Mouse (Mus musculus): ENCODE measurements around the gene Epb41l3. TPM values are rescaled to one million over a fixed set of nuclear protein-coding genes. Genes with fewer than 3 reads are reported as not detected.

Epb41l3 gene
- polyA plus RNA-seq, 1 experiment from 2014 or later: 122 TPM

GRCm38 (mm10) chr17:69267526-69267925 is 192.0 kb downstream of the Epb41l3 start:
- no peaks in the 10 kb centered on the region for H3K27me3 ChIP-seq (ENCODE audit: control insufficient read depth, insufficient read depth, low read length)
- WGBS: 28% methylated on average over 6 of the region's 6 CpGs
- H3K4me1 ChIP-seq (ENCODE audit: control insufficient read depth in 2 of 2, insufficient read depth in 2 of 2, low read length in 2 of 2): peaks cover 17 to 37% of the 10 kb centered on the region in 2 experiments
- H3K9ac ChIP-seq (ENCODE audit: low read length): no peak overlapping the region
- H3K4me3 ChIP-seq (ENCODE audit: control insufficient read depth in 1 of 2, insufficient read depth in 1 of 2, low read depth in 1 of 2, low read length in 2 of 2): no peak overlapping the region
- no peak overlapping the region for H3K4me2 ChIP-seq (ENCODE audit: low read length)
- peaks cover 32% of the 10 kb centered on the region for H3K36me3 ChIP-seq (ENCODE audit: control insufficient read depth, insufficient read depth, low read length)
- no peaks in the 10 kb centered on the region for H3K9me3 ChIP-seq (ENCODE audit: control insufficient read depth, low read length)
- H3K27ac ChIP-seq (replicated peaks in 1 of 2; ENCODE audit: control insufficient read depth in 1 of 2, insufficient read depth in 1 of 2, low read depth in 2 of 2, low read length in 2 of 2): peak overlapping the region; percentile 13 to 66; a peak in 3 of 4 replicates
- no peak for ATAC-seq (ENCODE audit: insufficient number of reproducible peaks, insufficient read depth, low FRiP score, low read depth)

GRCm38 (mm10) chr17:69277362-69277761 is 201.9 kb downstream of the Epb41l3 start:
- Histone ChIP-seq H3K27ac (replicated peaks in 1 of 2; ENCODE audit: control insufficient read depth in 1 of 2, insufficient read depth in 1 of 2, low read depth in 2 of 2, low read length in 2 of 2) (no peak overlapping the region; a peak in 1 of 4 replicates), H3K27me3 (ENCODE audit: control insufficient read depth, insufficient read depth, low read length) (no peaks in the 10 kb centered on the region)
- ATAC-seq (ENCODE audit: insufficient number of reproducible peaks, insufficient read depth, low FRiP score, low read depth): no peak; the same call in 1 of the 2 replicates

GRCm38 (mm10) chr17:69284511-69284910 is 209.0 kb downstream of the Epb41l3 start:
- H3K27me3 ChIP-seq (ENCODE audit: control insufficient read depth, insufficient read depth, low read length): no peaks in the 10 kb centered on the region
- ATAC-seq (ENCODE audit: insufficient number of reproducible peaks, insufficient read depth, low FRiP score, low read depth): no peak
- peaks cover 83% of the 10 kb centered on the region for H3K36me3 ChIP-seq (ENCODE audit: control insufficient read depth, insufficient read depth, low read length)
- WGBS: 92% methylated on average over 13 of the region's 13 CpGs
- no peak overlapping the region for H3K4me2 ChIP-seq (ENCODE audit: low read length)
- no peak overlapping the region for H3K9ac ChIP-seq (ENCODE audit: low read length)
- H3K27ac ChIP-seq (replicated peaks in 1 of 2; ENCODE audit: control insufficient read depth in 1 of 2, insufficient read depth in 1 of 2, low read depth in 2 of 2, low read length in 2 of 2): no peak overlapping the region
- no peaks in the 10 kb centered on the region for H3K9me3 ChIP-seq (ENCODE audit: control insufficient read depth, low read length)
- no peaks in the 10 kb centered on the region for H3K4me1 ChIP-seq (ENCODE audit: control insufficient read depth in 2 of 2, insufficient read depth in 2 of 2, low read length in 2 of 2)
- no peak overlapping the region for H3K4me3 ChIP-seq (ENCODE audit: control insufficient read depth in 1 of 2, insufficient read depth in 1 of 2, low read depth in 1 of 2, low read length in 2 of 2)

More at GRCm38 (mm10) chr17:69277362-69277761, 201.9 kb downstream of the Epb41l3 start:
- Histone ChIP-seq H3K9me3 (ENCODE audit: control insufficient read depth, low read length) (no peaks in the 10 kb centered on the region), H3K36me3 (ENCODE audit: control insufficient read depth, insufficient read depth, low read length) (peaks cover 75% of the 10 kb centered on the region), H3K4me1 (ENCODE audit: control insufficient read depth in 2 of 2, insufficient read depth in 2 of 2, low read length in 2 of 2) (0 out of 4 replicates have a peak, but pooled peaks cover 0 to 2% of the 10 kb centered on the region in 2 experiments), H3K4me3 (ENCODE audit: control insufficient read depth in 1 of 2, insufficient read depth in 1 of 2, low read depth in 1 of 2, low read length in 2 of 2) (no peak overlapping the region), H3K9ac (ENCODE audit: low read length) (no peak overlapping the region), H3K4me2 (ENCODE audit: low read length) (no peak overlapping the region)
- 54% methylated on average over 5 of the region's 5 CpGs for WGBS

DNA sequence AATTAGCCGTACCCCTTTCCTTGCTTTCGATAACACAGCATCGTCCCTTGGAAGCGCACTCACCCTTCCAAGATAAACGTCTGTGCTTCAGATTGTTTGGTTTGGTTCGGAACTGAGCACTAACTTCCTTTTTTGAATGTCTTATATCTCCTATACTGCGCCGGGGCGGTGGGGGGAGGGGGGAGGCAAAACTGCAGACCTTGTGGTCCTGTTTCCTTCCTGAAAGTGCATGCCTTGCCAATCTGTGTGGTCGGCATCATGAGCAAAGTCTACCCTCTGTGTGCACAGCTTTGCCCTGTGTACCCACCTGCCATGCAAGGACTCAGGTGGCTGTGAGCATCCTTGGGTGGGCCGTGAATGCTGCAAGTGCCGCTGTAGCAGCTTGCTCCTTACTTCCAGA is 212.6 kb downstream of the Epb41l3 start:
- no peak for ATAC-seq (ENCODE audit: insufficient number of reproducible peaks, insufficient read depth, low FRiP score, low read depth)
- H3K4me3 ChIP-seq (ENCODE audit: control insufficient read depth in 1 of 2, insufficient read depth in 1 of 2, low read depth in 1 of 2, low read length in 2 of 2): no peak overlapping the region
- no peaks in the 10 kb centered on the region for H3K27me3 ChIP-seq (ENCODE audit: control insufficient read depth, insufficient read depth, low read length)
- 83% methylated on average over 12 of the region's 12 CpGs for WGBS
- H3K27ac ChIP-seq (replicated peaks in 1 of 2; ENCODE audit: control insufficient read depth in 1 of 2, insufficient read depth in 1 of 2, low read depth in 2 of 2, low read length in 2 of 2): no peak overlapping the region
- no peaks in the 10 kb centered on the region for H3K9me3 ChIP-seq (ENCODE audit: control insufficient read depth, low read length)
- H3K4me1 ChIP-seq (ENCODE audit: control insufficient read depth in 2 of 2, insufficient read depth in 2 of 2, low read length in 2 of 2): no peaks in the 10 kb centered on the region
- no peak overlapping the region for H3K9ac ChIP-seq (ENCODE audit: low read length)
- H3K36me3 ChIP-seq (ENCODE audit: control insufficient read depth, insufficient read depth, low read length): peaks cover 60% of the 10 kb centered on the region
- no peak overlapping the region for H3K4me2 ChIP-seq (ENCODE audit: low read length)

DNA sequence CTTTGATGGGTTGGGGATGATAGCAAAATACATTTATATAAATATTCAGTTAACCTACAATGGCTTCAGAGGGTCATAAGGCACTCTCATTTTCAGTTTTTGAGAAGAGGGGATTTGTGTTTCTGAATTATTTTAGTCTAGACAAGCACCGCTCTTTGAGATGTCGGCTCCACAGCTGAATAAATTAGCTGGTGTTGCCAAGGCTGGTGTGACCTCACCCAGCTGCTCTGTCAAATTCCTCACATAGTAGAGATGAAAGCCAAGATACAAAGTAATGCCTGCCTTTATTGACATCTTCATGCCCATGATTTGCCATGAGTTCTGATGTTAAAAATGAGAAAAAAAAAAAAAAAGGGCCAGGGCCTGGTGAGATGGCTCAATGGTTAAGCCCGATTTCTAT is 214.8 kb downstream of the Epb41l3 start:
- ATAC-seq (ENCODE audit: insufficient number of reproducible peaks, insufficient read depth, low FRiP score, low read depth): no peak
- no peak overlapping the region for H3K27ac ChIP-seq (replicated peaks in 1 of 2; ENCODE audit: control insufficient read depth in 1 of 2, insufficient read depth in 1 of 2, low read depth in 2 of 2, low read length in 2 of 2)
- WGBS: 88% methylated on average over 3 of the region's 3 CpGs
- H3K4me3 ChIP-seq (ENCODE audit: control insufficient read depth in 1 of 2, insufficient read depth in 1 of 2, low read depth in 1 of 2, low read length in 2 of 2): no peak overlapping the region
- no peaks in the 10 kb centered on the region for H3K9me3 ChIP-seq (ENCODE audit: control insufficient read depth, low read length)
- no peak overlapping the region for H3K4me2 ChIP-seq (ENCODE audit: low read length)
- no peaks in the 10 kb centered on the region for H3K27me3 ChIP-seq (ENCODE audit: control insufficient read depth, insufficient read depth, low read length)
- H3K36me3 ChIP-seq (ENCODE audit: control insufficient read depth, insufficient read depth, low read length): peaks cover 47% of the 10 kb centered on the region
- H3K4me1 ChIP-seq (ENCODE audit: control insufficient read depth in 2 of 2, insufficient read depth in 2 of 2, low read length in 2 of 2): no peaks in the 10 kb centered on the region
- no peak overlapping the region for H3K9ac ChIP-seq (ENCODE audit: low read length)

DNA sequence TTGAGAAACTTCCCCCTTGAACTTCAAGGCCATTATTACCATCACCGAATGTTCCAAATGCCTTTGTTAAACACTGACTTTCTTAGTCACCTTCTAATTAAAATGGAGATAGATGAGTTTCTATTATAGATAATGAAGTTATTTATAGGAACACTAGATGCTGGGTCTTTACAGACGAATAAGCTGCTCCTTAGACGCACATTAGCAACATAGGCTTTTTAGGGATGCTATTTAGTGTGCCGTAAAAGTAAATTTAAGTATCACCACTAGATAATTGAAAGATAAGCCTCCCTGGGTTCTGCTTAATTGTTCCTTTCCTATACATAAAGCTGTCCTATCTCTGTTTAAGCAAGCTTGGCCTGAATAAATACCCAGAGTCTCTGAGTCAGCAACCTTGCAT is 226.1 kb downstream of the Epb41l3 start:
- Histone ChIP-seq H3K4me3 (ENCODE audit: control insufficient read depth in 1 of 2, insufficient read depth in 1 of 2, low read depth in 1 of 2, low read length in 2 of 2) (no peak overlapping the region), H3K27ac (replicated peaks in 1 of 2; ENCODE audit: control insufficient read depth in 1 of 2, insufficient read depth in 1 of 2, low read depth in 2 of 2, low read length in 2 of 2) (no peak overlapping the region), H3K4me2 (ENCODE audit: low read length) (no peak overlapping the region), H3K9ac (ENCODE audit: low read length) (no peak overlapping the region), H3K9me3 (ENCODE audit: control insufficient read depth, low read length) (no peaks in the 10 kb centered on the region), H3K4me1 (ENCODE audit: control insufficient read depth in 2 of 2, insufficient read depth in 2 of 2, low read length in 2 of 2) (peaks cover 5 to 7% of the 10 kb centered on the region in 2 experiments; a peak in 3 of 4 replicates), H3K36me3 (ENCODE audit: control insufficient read depth, insufficient read depth, low read length) (no peaks in the 10 kb centered on the region), H3K27me3 (ENCODE audit: control insufficient read depth, insufficient read depth, low read length) (no peaks in the 10 kb centered on the region)
- ATAC-seq (ENCODE audit: insufficient number of reproducible peaks, insufficient read depth, low FRiP score, low read depth): no peak
- 66% methylated on average over 4 of the region's 4 CpGs for WGBS

DNA sequence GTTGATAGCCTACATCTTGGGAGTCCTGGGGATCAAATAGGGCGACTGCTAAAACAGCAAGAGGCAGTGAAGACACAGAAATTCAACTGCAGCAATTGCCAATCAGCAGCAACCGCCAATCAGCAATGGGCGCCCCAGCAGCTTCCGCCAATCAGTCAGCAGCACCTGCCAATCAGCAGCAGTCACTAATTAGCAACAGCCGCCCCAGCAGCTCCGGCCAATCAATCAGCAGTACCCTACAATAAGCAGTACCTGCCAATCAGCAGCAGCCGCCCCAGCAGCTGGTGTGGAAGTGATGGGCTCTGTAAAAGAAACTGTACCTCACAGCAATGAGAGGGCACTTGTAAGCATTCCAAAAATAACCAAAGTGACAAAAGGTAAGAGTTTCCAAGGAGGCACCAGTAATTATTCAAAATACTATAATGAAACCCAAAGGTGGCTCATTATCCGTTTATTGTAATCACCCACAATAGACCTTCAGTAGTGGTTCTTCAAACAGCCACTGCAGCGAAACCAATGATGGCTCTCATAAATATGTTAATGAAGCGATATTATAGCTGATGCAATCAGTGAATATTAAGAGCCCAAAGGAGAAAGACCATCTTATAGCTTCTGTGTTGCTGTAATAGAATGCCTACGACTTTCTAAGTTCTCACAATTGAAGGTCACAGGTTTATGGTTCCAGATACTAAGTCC is 228.2 kb downstream of the Epb41l3 start:
- WGBS: 65% methylated on average over 11 of the region's 11 CpGs
- Histone ChIP-seq H3K4me2 (ENCODE audit: low read length) (no peak overlapping the region), H3K4me3 (ENCODE audit: control insufficient read depth in 1 of 2, insufficient read depth in 1 of 2, low read depth in 1 of 2, low read length in 2 of 2) (no peak overlapping the region), H3K4me1 (ENCODE audit: control insufficient read depth in 2 of 2, insufficient read depth in 2 of 2, low read length in 2 of 2) (peaks cover 5 to 7% of the 10 kb centered on the region in 2 experiments; a peak in 3 of 4 replicates), H3K27me3 (ENCODE audit: control insufficient read depth, insufficient read depth, low read length) (no peaks in the 10 kb centered on the region), H3K27ac (replicated peaks in 1 of 2; ENCODE audit: control insufficient read depth in 1 of 2, insufficient read depth in 1 of 2, low read depth in 2 of 2, low read length in 2 of 2) (no peak overlapping the region), H3K9me3 (ENCODE audit: control insufficient read depth, low read length) (no peaks in the 10 kb centered on the region), H3K36me3 (ENCODE audit: control insufficient read depth, insufficient read depth, low read length) (no peaks in the 10 kb centered on the region), H3K9ac (ENCODE audit: low read length) (no peak overlapping the region)
- ATAC-seq (ENCODE audit: insufficient number of reproducible peaks, insufficient read depth, low FRiP score, low read depth): no peak

DNA sequence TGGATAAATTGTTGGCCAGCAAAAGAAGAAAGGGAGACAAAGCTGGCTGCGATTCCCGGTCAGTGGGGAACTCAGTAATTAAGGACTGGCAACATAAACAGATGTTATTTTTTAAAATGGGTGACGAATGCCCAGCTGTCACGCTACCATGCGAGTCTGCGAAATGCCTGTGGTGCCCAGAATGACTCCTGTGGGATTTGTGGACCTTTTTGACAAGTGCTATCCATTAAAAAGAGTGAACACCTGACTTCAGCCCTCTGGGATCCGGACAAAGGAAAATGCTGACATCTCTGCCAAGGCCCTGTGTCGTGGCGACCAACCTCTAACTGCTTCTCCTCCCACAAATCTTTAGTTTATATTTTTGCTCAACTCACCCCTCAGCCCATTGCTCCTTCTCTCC is 232.2 kb downstream of the Epb41l3 start:
- no peak overlapping the region for H3K27ac ChIP-seq (replicated peaks in 1 of 2; ENCODE audit: control insufficient read depth in 1 of 2, insufficient read depth in 1 of 2, low read depth in 2 of 2, low read length in 2 of 2)
- H3K36me3 ChIP-seq (ENCODE audit: control insufficient read depth, insufficient read depth, low read length): no peaks in the 10 kb centered on the region
- no peak for ATAC-seq (ENCODE audit: insufficient number of reproducible peaks, insufficient read depth, low FRiP score, low read depth)
- H3K9me3 ChIP-seq (ENCODE audit: control insufficient read depth, low read length): no peaks in the 10 kb centered on the region
- no peaks in the 10 kb centered on the region for H3K27me3 ChIP-seq (ENCODE audit: control insufficient read depth, insufficient read depth, low read length)
- no peak overlapping the region for H3K4me2 ChIP-seq (ENCODE audit: low read length)
- 81% methylated on average over 9 of the region's 9 CpGs for WGBS
- no peaks in the 10 kb centered on the region for H3K4me1 ChIP-seq (ENCODE audit: control insufficient read depth in 2 of 2, insufficient read depth in 2 of 2, low read length in 2 of 2)
- H3K4me3 ChIP-seq (ENCODE audit: control insufficient read depth in 1 of 2, insufficient read depth in 1 of 2, low read depth in 1 of 2, low read length in 2 of 2): no peak overlapping the region
- no peak overlapping the region for H3K9ac ChIP-seq (ENCODE audit: low read length)
